Mouse (Mus musculus) thymus, adult 2 months (tissue): ENCODE results near the gene Gm10197.

Source experiments
- CTCF ChIP-seq: fragments of 200-500 bp; IDR thresholded peaks from 2 replicates; pipeline ENCODE4 v1.5.1; 2012; ENCODE audit warnings: mild to moderate bottlenecking, control low read depth, low read length, moderate library complexity, borderline replicate concordance; ENCODE audit not compliant: control insufficient read depth, poor library complexity, insufficient read depth; ENCODE audit errors: extremely low read depth
- POLR2A ChIP-seq: fragments of 200-500 bp; IDR thresholded peaks from 2 replicates; pipeline ENCODE4 v1.6.1; 2012; ENCODE audit warnings: mild to moderate bottlenecking, low read length, control low read depth, moderate library complexity; ENCODE audit not compliant: control insufficient read depth, poor library complexity, insufficient read depth; ENCODE audit errors: extremely low read depth

DNA sequence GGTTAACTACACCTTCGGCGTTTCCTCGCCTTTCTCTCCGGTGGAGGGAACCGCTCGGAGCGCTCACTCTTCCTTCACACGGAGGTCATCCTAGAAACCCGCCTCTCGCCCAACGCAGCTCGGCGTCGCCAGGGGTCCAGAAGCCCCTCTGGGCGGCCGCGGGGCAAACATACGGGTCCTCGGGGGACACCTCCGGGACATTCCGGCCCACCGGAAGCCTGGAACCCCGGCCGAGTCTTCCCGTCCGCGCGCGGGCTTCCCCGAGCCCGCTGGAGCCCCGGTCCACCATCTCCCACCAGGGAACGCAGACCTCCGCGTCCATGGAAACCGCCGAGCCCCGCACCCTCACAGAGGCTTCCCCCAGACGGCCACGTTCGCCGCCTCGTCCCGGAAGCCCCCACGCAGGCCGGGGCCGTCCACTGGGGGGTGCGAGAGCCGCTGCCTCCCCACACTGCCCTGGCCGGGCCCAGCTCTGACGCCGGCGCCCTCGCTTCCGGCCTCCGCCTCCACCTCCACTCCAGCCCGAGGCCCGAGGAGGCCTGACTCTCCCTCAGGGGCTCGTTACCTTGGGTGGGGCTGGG is 18.4 kb upstream of the Gm10197 start:
- TF ChIP-seq POLR2A (no peak; the same call in 1 of the 2 replicates), CTCF (no peak)
